Mouse (Mus musculus): Measurements from ENCODE around the gene Foxp1.

Gene Foxp1

DNA sequence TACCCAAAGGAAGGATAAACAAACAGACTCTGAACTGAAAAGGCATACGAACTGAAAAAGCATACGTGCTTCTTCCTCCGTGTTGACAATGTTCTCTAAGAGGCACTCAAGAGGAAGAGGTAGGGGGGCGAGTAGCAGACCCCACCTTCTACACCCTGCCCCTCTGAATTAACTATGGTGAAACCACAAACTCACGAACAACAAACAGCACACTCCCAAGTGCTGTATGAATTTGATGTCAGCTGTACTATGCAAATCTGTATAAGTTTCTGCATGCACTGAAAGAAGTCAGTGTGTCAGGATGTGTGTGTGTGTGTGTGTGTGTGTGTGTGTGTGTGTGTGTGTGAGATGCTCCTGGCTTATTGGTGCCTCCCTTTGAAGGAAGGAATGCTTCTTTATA lies 127.7 kb downstream of the Foxp1 start:
- DNase-seq (ENCODE audit: low spot score in 2 of 2): no peak

DNA sequence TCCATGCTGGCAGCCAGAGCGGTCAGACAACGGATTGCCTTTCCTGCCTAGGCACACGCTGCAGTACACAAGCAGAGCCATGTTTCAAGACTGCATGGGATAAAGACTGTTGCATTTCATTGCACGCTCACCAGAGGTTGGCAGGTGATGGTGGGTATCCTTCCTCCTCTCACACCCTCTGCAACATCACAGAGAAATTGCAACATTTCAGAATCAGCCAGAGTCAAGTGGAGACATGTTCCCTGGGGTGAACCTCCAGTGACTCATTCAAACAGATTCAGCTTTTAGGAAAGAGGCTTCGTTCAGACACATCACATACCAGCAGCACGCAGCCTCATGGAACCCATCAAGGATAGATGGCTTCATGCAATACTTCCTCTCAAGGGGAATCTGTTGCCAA lies 130.0 kb downstream of the Foxp1 start:
- DNase-seq (ENCODE audit: low spot score in 2 of 2): no peak

DNA sequence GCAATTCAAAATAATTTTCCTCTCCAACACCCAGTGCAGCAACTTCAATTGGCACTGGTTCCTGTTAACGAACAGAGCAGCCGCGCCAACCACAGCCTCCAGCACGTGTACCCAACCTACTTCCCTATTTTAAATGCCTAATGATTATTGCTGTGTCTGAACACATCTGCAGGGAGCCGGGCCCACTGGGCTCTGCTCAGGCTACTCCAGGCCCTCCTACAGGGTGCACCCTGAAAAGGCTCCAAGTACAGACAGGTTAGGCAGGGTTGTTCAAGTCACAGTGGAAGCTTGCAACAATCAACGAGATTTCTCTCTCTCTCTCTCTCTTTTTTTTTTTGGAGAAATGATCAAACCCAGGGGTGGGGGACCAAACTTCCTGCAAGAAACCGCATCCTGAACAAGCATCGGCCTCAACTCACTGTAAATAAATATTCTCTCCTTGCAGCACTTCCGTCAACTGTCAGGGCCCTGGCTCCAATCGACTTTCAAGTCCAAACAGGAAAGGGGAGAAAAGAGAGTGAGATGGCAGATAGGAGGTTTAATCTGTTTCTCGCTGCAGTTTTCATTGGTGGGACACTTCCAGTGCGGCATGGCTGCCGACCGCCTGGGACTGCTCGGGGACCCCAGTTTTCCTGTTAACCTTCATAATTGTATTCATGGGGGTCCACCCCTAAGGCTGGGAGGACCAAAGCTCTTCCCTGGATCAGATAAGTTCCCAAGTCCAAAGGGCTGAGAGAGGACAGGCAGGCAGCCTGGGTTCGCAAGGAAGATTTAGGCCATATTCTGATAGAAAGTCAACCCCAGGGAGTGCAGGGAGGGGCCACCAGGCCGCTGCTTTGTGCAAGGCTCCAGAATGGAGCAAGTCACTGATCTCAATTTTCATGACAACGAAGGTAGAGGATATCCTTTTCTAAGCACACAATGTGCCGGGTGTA lies 133.5 kb downstream of the Foxp1 start:
- peak; percentile 44 to 61 for DNase-seq (ENCODE audit: low spot score in 2 of 2)

DNA sequence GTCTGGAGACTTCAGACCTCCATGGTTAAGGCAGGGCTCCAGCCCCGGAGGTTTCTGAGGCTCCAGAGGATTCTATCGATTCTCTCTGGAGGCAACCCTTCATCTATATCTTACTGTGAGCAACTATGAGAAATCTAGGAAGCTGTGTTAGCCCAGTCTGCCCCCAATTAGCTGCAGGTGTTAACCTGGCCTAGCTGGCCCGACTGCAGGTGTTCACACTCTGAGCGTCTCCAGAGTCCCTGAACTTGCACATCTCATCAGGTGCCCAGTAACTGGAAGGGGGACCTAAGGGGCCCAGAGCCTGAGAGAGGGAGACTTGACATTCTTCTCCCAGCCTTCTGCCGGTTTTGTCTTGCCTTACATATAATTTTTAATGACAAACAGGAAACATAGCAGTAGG lies 134.5 kb downstream of the Foxp1 start:
- no peak for DNase-seq (ENCODE audit: low spot score in 2 of 2)

DNA sequence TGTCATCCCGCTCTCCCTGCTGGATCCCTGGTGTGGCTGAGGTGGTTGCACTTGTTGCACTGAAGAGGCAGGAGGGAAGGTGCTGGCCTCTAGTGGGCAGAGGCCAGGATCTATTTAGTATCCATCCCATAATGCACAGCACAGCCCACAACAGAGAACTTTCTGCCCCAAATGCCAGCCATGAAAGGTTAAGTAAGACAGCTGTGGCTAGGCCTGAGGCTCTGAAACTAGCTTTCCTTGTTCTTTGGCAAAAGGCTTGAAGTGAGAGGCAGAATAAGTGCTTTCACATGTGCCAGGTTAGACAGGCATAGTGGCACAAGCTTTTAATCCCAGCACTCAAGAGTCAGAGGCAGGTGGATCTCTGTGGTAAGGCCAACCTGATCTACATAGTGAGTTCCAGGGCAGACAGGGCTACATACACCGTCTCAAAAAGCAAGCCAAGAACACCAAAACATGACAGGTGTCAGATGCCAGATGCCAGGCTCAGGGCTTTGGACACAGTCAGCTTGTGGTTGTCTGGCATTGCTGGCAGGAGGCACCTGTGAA lies 137.4 kb downstream of the Foxp1 start:
- peak in 1 of 2 experiments; percentile 31 for DNase-seq (ENCODE audit: low spot score in 2 of 2)

DNA sequence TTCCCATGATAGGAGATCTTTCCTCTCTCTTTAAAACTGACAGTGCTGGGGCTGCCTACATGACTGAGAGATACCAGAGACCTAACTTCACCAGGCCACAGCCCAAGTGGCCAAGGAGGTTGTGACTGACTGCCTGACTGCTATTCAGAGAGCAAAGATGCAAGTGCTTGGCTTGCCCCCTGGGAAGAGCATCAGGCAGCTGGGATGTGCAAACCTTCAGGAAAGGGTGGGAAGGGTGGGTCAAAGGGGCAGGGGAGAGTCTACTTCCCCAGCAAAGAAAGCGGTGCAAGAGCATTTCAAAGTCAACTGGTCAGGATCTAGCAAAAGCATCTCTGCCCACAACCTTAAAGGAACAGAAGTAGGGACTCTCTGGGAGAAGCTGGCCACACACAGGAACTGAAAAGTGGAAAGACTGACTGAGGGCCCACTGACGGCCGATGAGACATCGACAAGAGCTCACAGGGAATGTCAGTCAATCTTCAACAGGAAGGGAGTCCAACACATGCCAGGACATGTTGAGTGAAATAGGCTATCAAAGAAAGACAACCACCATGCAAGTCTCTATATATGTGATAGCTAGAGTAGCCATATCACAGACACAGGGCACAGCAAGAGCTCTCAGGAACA lies 138.6 kb downstream of the Foxp1 start:
- no peak for DNase-seq (ENCODE audit: low spot score in 2 of 2)

DNA sequence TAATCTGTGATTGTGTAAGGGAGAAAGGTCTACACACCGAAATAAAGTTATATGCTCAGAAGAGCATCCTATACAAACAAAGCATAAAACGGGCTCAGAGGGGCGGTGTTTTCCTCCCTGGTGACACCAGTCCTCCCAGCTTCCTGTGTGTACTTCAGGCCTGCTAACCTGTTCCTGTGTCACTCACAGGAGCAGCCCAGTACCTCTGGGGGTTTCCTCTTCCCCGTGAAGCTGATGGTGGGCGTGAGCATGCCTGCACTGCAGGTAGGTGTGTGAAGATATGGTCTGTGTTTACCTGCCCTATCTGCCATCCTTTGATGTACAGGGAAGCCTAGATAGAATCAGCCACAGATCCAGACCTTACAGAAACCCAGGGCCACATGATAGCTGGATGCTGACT lies 142.4 kb downstream of the Foxp1 start:
- no peak for DNase-seq (ENCODE audit: low spot score in 2 of 2)

DNA sequence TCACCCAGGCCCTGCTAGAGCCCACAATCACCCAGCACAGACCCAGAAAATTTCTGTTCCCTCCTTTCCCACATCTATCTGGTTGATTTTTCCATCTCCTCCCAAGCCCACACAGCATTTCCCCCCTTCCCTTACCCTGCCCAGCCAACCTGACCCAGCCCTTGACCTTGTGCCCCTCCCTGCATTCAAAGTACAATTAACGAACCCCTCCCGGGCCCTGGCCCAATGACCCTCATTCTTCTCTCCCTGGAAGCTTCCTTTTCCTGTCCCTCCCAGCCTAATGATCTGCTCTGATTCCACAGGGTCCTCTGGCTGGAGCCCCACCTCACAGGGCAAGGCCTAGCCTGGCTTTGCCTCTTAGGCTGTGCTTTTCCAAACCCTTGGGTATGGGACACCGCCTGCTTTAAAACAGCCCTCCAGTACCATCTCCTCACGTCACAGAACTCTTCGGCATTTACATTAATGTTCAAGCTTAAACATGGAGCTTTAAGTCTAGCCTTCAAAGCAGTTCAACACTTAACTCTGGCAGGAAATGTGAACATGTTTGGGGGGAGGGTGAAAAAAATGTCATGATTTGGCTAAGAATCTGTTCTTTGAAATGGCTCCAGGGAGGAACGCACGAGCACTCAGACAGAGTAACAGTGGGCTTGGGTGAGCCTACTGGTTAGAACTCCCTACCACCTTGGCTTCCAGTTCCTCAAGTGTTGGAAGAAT lies 143.4 kb downstream of the Foxp1 start:
- no peak for DNase-seq (ENCODE audit: low spot score in 2 of 2)

DNA sequence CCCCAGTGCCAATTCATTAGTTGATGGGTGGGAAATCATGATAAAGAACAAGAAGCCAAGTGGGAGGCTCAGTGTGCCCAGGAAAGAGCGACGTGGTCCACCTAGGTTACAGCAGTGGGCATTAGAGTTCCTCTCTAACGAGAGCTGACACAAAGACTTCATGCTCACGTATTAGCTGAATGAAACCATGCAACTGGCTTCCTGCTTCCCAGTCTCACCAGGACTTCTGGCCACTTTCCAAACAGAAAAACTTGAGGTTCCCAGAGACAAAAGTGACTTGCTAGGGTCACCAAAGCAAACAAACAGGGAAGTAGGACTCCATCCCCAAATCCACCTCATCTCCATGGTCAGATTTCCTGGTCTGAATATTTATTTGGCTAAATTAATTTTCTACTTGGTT lies 144.8 kb downstream of the Foxp1 start:
- DNase-seq (ENCODE audit: low spot score in 2 of 2): no peak

DNA sequence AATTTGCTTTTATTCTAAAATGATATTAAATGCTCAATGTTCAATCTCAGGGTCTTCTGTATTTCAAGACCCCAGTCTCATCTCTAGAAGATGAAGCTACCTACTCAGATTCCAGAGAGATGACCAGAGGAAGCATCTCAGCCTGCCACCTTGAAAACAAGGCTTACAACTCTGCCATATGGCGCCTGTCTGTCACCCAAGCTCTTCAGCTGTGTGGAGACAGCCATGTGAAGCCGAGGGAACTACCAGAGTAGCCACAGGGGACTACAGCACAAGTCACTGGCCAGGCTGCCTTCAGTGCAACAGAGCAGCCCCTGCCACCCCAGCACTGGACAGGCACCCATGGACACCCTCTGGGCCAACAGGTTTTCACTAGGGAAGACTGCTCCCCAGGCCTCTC lies 145.4 kb downstream of the Foxp1 start:
- DNase-seq (ENCODE audit: low spot score in 2 of 2): no peak

DNA sequence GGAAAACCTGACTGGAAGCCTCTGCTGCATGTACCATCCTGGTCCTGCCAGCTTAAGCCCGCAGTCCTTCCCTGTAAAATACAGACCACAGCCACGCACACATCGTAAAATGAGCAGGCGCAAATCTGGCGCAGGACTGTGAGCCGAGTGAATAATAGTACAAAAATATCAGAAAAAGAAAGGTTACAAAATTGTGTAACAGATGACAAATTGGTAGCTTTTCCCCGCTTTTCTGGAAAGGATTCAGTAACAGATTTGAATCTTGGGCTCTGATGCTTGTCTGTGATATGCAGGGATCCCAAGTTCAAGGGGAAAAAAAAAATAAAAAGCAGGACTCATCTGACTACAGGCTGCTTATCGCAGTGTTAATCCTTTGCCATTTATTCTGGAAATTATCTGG lies 145.8 kb downstream of the Foxp1 start:
- no peak for DNase-seq (ENCODE audit: low spot score in 2 of 2)

DNA sequence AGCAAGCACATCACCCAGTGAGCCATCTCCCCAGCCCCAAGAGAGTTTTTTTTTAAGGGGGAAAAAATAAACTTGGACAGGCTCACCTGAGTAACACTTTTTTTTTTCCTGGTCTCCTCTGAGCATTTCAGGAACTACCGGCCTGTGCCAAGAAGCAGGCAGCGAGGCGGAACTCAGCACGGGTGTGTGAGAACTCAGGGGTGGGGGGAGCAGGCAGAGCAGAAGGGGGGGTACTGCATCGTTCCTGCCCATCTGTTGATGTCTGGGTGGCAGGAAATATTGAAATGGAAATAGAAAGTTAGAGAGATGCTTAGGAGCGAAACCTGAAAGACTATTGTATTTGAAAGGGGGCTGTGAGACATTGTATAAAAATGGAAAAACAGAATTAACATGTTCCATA lies 146.7 kb downstream of the Foxp1 start:
- no peak for DNase-seq (ENCODE audit: low spot score in 2 of 2)

DNA sequence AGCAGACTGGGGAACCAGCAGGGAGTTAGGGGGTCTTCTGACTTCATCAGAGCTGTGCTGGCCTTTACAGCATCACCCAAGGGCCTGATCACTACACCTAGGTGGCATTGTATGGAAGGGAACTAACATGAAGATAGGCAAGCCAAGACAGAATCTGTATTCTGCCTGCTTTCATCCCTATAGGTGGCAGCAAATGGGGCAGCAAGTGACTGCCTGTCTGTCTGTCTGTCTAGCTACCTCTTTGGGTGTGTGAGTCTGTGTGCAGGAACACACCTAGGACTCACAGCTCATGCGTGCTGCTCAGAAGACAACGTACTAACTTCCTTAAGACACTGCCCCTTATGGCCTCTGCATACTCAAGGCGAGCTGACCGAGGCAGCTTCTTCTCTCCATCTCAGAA lies 147.1 kb downstream of the Foxp1 start:
- no peak for DNase-seq (ENCODE audit: low spot score in 2 of 2)

DNA sequence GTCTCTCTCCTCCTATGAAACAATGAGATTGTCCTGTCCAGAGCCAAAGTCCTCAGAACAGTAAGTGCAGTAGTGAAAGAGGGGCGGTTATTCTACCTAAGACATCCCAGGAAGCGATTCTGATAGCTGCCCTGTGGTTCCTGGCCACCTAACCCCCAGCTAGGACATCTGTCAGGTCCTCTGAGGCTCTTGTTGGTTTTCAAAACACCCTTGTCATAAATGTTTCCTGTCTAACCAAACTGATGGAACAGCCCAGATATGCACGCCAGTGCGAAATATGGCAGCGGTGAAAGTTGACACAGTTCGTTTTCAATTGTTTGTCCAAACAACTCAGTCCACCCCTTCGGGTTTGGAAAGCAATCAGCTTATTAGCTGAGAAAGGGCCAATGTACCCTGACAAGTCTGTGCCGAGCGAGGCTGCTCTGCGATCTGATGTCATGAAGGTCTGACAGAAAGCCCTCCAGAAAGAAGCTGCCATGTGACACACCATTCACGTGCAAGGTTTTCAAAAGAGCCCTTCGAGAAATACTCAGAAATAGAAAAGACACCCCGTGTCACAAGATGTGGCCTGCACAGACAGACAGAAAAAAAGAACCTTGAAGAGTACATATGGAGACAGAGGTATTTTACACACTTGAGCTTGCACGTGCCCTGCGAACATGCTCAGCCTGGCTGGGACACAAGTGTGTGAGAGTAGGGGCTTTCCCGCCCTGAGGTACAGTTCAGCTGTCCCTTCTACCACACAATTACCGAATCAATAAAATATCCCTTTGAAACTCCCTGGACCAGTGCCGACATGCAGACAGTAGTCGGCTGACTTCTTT lies 147.9 kb downstream of the Foxp1 start:
- DNase-seq (ENCODE audit: low spot score in 2 of 2): no peak

DNA sequence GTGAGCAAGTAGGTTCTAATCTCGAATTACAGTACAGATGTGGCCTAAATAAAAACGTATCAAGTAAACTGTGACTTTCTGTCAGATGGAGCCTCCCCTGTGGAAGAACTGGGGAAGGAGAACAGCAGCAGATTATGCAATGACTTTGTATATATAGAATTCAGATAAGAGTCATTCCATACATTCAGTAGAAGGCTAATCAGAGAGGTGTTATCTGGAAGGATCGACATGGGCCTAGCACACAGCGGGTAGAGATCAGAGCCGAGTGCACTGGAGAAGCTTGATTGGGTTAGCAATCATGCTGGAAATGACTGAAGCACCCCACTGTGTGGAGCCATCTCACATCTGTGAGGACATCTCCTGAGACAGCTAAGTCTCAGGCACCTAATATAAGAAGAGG lies 150.1 kb downstream of the Foxp1 start:
- no peak for DNase-seq (ENCODE audit: low spot score in 2 of 2)

DNA sequence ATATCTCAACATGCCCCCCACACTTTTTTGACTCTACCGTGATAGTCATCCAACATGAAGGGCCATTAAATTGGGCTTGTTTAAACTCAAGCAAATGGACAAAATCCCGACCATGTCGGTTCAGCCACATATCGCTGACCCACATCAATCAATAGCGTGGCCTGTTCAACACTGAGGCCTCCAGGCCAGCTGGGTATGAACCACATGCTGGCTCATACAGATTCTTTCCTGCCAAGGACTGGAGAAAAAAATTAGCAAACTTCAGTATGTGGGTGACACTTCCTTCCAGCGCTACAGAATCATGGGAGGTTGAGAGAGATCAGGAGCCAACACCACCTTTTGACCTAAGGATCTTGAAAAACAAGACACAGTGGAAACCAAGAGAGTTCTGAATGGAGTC lies 150.5 kb downstream of the Foxp1 start:
- DNase-seq (ENCODE audit: low spot score in 2 of 2): no peak

DNA sequence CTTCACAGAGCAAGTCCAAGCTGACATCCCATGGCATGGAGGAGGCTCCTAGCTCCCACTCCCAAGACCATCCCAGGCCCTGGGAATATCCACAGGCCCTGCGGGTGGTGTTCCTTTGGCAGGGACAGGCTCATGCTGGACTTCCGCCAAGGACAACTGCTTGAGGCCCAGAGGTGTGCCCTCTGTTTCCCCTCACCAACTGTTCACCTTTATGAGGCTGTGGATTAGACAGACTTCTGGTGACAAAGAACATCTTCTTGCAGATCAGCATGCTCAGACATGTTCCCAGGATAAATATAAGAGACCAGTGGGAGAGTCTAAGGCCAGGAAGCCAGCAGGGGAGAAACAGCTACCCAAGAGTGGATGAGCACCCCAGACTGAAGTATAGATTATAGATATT lies 152.6 kb downstream of the Foxp1 start:
- no peak for DNase-seq (ENCODE audit: low spot score in 2 of 2)

DNA sequence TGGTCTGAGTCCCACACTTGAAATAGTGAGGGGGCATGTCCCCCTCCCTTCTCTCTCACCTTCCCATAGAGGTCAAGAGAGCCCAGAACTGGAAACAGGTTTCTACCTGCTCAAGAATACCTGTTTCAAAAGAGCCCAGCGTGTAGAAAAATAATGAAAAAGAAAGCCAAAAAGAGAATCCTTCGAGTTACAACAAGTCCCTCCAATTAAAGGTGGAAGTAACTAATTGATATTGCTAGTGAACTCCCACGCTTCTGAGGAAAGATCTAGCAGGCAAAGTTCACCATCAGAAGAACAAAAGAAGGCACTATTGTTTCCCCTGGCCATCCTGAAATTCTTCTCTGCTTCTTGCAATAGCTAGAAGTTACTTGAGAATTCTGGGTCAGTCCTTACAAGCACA lies 153.4 kb downstream of the Foxp1 start:
- no peak for DNase-seq (ENCODE audit: low spot score in 2 of 2)

DNA sequence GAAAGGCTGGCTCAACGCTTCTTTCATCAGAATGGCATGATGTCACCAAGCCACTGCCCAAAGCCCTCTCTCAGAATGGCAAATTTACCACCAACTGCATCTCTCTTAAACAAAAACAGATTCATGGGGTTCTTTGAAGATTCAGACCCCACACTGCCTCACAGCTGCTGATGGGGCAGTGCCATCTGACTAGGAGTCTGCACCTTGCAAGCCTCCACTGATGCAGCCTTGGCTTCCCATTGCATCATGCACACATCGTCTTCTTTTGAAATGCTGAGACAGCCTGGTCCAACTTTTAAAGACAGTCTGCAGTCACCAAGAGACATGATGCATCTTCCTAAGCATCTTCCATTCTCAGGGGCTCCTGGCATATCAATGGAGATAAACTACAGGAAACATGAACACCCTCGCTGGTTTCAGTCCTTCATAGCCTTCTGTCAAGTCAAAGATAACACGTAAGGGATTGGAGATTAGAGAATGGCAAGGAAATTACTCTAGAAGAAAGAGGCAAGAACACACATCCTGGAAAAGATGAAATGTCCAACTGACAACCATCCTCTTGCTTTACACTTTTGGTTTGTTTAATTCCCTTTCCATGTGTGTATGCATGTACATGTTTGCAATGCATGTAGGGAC lies 154.3 kb downstream of the Foxp1 start:
- DNase-seq (ENCODE audit: low spot score in 2 of 2): no peak

DNA sequence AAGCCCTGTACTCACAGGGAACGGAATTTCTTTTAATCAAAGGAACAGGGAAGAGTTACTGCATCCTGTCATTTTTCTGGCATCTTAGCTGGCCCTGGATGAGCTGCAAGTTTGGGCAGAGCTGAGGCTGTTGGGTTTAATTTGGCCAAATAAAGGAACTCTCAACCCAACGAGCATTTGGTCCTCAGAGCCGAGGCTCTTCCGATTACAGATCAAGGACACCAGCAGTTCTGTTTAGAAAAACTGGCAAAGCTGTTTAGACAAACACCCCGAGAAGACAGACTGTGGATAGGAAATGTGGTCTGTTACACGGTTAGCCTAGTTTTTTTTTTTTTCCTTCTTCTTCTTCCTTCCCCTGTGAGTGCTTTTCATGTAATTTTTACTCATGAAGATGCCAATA lies 158.0 kb downstream of the Foxp1 start:
- no peak for DNase-seq (ENCODE audit: low spot score in 2 of 2)

DNA sequence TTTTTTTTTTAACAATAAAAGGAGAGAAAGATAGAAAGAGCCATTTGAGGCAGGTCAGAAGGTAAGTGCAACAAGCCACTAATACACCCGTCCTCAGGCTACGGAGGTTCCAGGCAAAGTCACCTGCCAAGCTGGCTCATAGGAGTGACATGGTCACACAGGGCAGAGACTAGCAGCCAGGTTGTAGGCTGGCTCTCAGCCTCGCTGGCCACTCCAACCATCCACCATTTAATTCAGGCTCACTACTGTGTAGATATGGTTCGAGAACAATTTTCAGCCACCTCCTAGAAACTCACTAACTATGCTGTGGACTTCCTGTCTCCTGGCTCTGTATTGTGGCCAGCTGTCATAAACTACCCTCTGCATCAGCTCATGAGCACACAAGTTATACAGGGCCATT lies 161.9 kb downstream of the Foxp1 start:
- no peak for DNase-seq (ENCODE audit: low spot score in 2 of 2)

All from urinary bladder, postnatal 36 days (tissue).